Comparison of ENCODE assay signal across 20 mouse cellular contexts in the genomic region with DNA sequence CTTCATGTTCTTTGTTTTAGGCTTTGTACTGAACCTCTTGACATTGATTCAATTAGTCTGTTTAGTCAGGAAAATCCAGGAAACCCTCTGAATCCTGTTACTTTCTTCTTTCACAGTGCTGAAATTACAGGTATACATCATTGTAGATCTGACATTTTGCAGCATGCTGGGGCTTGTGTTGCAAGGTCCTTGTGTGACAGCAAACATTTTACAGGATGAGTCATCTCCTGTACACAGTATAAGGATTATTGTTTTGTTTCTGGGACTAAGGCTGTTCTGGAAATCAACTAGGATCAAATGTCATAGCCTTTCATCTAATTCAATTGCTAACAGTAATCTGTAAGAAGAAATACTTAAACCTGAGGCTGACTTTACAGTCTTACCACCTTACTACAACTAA.
"Had no signal": no experiment of that assay in that cellular context is flagged by ENCODE, and none has a peak within 500 bp of the region (broad histone marks: within the 10 kb centered on the region; RNA-seq: fewer than 3 reads in every experiment).

No protein-coding gene starts in this region.

- H3K9ac ChIP-seq: liver, embryonic 12.5 days; liver, embryonic 14.5 days; lung, embryonic 14.5 days; midbrain, embryonic 13.5 days; midbrain, embryonic 15.5 days; neural tube, embryonic 12.5 days; stomach, embryonic 15.5 days had no signal

- H3K36me3 ChIP-seq: liver, embryonic 12.5 days; midbrain, embryonic 13.5 days; midbrain, embryonic 15.5 days; neural tube, embryonic 12.5 days; stomach, embryonic 15.5 days had no signal

- DNase-seq: lung, adult 18-20 months; lung, embryonic 14.5 days; lung, postnatal 10 days; lung, postnatal 36 days; right cerebral cortex, adult 18-20 months; right cerebral cortex, postnatal 25 days; right cerebral cortex, postnatal 4 days; spleen, adult 18-20 months; thymus, adult 2 months; thymus, postnatal 25 days; thymus, postnatal 4 days had no signal

- H3K4me1 ChIP-seq: liver, embryonic 12.5 days; megakaryocyte, embryonic 14.5 days; midbrain, embryonic 13.5 days; midbrain, embryonic 15.5 days; neural tube, embryonic 12.5 days; stomach, embryonic 15.5 days had no signal

- H3K27me3 ChIP-seq: liver, embryonic 12.5 days; megakaryocyte, embryonic 14.5 days; midbrain, embryonic 13.5 days; midbrain, embryonic 15.5 days; neural tube, embryonic 12.5 days; stomach, embryonic 15.5 days had no signal

- H3K4me3 ChIP-seq: liver, embryonic 12.5 days; megakaryocyte, embryonic 14.5 days; midbrain, embryonic 13.5 days; midbrain, embryonic 15.5 days; neural tube, embryonic 12.5 days; stomach, embryonic 15.5 days had no signal

- ATAC-seq: liver, embryonic 12.5 days; midbrain, embryonic 13.5 days; midbrain, embryonic 15.5 days had no signal

- H3K27ac ChIP-seq: liver, embryonic 12.5 days; liver, embryonic 14.5 days; macrophage; midbrain, embryonic 13.5 days; midbrain, embryonic 15.5 days; neural tube, embryonic 12.5 days; stomach, embryonic 15.5 days had no signal

- H3K4me2 ChIP-seq: liver, embryonic 12.5 days; lung, embryonic 14.5 days; midbrain, embryonic 11.5 days; midbrain, embryonic 13.5 days; midbrain, embryonic 15.5 days; neural tube, embryonic 12.5 days; stomach, embryonic 15.5 days had no signal

- H3K9me3 ChIP-seq: liver, embryonic 12.5 days; megakaryocyte, embryonic 14.5 days; midbrain, embryonic 13.5 days; midbrain, embryonic 15.5 days; neural tube, embryonic 12.5 days; stomach, embryonic 15.5 days had no signal
